Mouse (Mus musculus) frontal cortex, adult (tissue): Measurements from ENCODE around the gene Mt2.
A peak's percentile ranks its signal among the peaks of the same experiment; 100 is the strongest.

Experiments used
- ATAC-seq: cut with Nextera tagmentation; 2 replicates; pipeline ENCODE4 v1.9.2; 2017; ENCODE audit warnings: mild to moderate bottlenecking, moderate library complexity, mixed read lengths; ENCODE audit not compliant: low TSS enrichment

Mt2 gene

DNA sequence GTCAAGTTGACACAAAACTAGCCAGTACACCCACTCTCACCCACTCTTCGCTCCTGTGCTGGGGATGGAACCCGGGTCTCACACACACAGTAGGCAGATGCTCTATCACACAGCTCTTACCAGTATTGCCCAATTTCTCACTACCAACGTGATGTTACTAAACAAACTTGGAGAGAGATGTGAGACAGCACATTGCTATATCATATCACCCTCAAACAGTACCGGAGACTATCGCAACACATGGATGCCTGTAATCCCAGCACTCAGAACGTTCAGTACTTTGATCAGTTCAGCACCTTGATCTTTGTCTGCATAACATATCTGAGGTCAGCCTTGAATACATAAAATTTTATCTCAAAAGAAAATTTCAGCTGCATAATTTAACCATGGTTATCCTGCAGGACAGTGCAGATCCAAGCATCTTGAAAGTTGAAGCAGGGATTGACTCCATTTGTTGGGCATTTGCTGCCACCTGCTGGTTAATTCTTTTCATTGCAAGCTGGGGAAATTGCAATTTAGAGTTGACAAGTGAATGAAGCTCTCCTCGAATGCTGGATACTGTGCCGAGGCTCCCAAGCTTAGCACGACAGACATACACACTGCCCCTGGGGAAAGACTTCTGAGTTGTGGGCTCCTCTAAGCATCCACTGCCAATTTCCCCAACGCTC, 26.9 kb downstream of the Mt2 start:
- peak; percentile 83 for ATAC-seq

DNA sequence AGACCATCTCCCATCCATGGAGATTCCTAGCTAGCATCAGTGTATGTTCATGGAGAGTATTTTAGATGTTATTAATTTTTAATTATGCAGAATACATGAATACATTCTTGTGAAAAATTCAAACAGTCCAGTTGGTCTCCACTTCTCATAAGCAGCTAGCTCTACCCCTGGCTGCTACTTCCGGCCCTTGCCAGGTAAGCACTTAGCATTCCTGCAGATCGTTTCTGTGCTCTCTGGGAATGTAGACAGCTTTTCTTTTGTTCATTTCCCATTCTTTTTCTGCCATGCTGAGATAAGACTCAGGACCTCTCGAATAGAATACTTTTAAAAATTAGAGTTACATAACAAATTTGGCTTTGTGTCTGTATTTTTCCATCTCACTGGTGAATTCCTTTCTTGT, 31.6 kb downstream of the Mt2 start:
- ATAC-seq, result no peak

DNA sequence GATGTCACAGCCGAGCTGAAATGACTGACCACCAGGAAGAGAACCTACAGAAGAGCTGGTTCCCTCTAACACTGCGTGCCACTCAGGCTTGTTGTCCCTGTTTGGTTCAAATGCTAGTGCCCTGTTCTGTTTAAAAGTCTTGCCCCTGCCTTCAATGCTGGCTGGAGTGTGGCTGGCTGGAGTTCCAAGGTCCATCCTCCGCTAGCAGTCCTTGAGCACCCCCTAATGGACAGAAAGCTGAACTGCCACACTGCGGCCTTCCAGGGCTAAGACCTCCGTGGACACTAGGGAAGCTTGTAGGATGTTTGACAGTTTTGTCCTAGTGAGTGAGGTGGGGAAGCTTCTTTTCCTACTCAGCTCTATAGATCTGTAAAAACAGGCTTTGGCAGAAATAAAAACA, 33.3 kb downstream of the Mt2 start:
- ATAC-seq, result peak; percentile 45

DNA sequence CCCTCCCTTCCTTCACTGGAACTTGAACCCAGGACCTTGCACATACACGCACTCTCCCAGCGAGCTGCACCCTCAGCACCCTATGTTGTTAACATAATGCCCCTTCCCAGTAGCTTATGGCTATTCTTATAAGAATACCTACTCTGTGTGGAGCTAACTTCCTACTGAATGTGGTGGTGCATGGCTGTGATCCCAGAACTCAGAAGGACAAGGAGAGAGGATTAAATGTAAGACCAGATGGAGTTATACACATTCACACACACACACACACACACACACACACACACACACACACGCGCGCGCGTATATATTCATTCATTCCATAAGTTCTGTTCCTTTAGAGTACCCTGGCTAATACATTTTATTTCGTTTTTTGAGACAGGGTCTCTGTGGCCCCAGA, 33.8 kb downstream of the Mt2 start:
- ATAC-seq, result peak; percentile 51; the same call in 1 of the 2 replicates

DNA sequence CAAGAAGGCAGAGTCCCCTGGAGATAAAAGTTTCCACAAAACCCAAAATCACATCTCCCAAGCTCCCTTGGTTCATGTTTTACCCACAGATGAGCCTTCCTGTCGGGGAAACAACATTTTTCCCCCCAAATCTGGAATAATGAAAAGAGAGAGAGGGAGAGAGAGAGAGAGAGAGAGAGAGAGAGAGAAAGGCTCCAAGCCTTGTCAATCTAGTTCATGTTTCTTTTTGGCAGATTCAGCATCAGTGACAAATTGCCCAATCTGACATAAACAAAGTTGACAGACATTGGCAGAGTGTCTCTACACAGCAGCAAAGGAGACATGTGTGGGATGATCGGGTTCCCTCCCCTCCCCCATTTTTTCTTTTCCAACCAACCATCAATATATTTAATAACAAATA, 35.0 kb downstream of the Mt2 start:
- ATAC-seq, result no peak

DNA sequence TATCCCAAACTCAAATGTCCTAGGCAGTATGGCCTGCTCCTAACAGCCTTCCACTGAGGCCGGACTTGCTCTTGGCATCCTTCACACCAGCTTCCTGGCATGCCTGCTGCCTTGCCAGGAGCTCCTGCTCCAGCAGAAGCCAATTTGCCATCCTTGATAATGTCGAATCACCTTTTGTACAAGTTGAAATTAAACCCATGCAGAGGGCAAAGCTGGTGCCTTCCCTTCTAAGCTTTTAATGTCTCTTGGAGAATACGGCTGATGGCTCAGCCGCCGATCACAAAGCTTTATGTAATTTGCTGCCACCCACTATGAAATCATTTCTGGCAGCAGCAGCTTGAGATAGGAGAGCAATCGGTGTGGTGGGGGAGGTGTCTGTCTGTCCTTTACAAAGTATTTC, 37.2 kb downstream of the Mt2 start:
- ATAC-seq, result peak; percentile 36

DNA sequence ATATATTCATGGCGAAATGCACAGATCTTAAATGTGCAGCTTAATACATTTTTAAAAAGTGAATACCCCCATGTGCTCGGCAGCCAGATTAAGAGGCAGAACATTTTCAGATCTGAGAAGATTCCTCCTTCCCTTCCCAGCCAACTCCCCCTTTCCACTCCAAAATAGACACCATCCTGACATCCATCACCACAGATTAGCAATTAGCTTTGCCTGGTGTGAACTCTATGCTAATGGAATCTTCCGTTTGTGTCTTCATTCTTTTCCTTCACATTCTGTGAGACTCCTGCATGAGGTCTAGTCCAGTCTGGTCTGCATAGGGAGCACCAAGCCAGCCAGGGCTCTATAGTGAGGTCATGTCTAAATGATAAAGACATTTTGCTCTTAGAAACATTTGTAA, 37.8 kb downstream of the Mt2 start:
- ATAC-seq, result peak; percentile 32

DNA sequence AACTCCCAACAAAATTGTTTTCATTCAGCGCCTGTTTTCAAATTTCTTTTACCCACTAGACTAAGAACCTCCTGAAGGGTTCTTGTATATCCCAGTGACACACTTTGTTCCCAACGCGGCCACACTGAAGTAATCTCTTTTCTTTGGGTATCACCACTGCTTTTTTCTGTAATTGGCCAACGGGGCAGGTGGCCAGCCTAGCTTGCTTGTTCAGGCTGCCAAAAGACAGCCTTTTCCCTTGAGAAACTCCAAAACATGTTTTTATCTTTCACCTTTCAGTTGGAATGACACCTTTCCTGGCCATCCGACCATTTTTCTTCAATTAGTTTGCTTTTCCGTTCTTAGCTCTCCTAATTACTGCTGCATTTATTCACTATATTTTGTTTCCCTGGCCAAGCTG, 41.4 kb downstream of the Mt2 start:
- ATAC-seq, result 0 out of 2 replicates have a peak, but pooled peaks have one; percentile 12

DNA sequence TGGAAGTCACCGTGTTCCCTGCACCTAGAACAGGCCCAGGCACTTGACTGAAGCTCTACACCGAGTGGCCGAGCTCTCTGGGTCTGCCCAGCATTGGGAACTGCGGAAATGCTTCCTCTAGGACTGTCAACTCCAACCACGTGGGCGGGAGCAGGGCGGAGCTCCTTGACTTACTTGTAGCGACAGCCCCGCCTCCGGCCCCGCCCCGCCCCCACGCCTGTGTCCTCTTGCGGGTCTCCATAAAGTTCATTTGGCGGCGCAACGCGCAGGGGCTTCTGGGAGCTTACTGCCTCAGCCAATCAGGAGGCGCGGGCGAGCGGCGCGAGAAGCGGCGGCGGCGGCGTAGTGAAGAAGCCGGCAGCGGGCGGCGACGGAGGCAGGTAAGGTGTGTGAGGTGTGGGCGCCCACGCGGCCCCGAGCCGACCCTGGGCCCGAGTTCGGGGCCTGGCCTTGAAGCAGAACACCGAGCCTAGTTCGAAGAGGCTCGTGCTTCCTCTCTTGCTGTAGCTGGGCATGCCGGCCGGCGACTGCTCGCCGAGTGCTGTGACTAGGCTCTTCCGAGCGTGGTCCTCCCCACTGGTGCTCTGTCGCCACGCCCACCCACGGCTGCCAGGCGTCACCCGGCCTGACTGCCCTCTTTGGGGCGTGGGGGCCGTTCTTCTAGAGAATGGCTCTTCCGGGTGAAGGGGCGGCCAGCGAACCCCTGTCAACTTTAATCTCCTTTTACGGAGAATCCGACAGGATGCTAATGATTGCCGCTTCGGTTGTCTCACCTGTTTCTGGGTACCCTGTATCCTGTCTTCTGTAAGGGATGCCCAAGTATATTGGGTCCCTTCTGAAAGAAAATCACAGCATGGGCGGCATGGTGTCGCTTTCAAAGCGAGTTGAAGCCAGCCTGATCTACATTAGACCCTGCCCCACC, 42.0 kb downstream of the Mt2 start, which contains the start of gene Nup93:
Gene Nup93, plus strand, starts transcription at position 313 of the 922 bp plus-strand sequence.
- peak; percentile 86 for ATAC-seq
